Mouse (Mus musculus): Measurements from ENCODE around the gene Csnk1e. TPM values are rescaled to one million over a fixed set of nuclear protein-coding genes. Genes with fewer than 3 reads are reported as not detected.

Csnk1e gene
- polyA plus RNA-seq, 2 experiments: 83.8 to 184 TPM

- no peaks in the 10 kb centered on the region for H3K27me3 ChIP-seq (ENCODE audit: control insufficient read depth, insufficient read depth, low read length)
- peaks cover 37% of the 10 kb centered on the region for H3K36me3 ChIP-seq (ENCODE audit: control insufficient read depth, insufficient read depth, low read length)
- H3K9ac ChIP-seq (ENCODE audit: low read depth, low read length, severe bottlenecking): peak overlapping the region; percentile 98
- DNase-seq (ENCODE audit: low spot score) (no peak), ATAC-seq (ENCODE audit: low FRiP score, low read depth) (no peak)
- H3K4me2 ChIP-seq (replicated peaks; ENCODE audit: low read depth, low read length, severe bottlenecking): peak overlapping the region; percentile 85
- WGBS: 75% methylated on average over 4 of the region's 4 CpGs
- TF ChIP-seq POLR2A (IDR thresholded peaks at IDR 0.05; ENCODE audit: borderline replicate concordance, extremely low read depth, insufficient read depth, insufficient read length): no peak
- H3K4me3 ChIP-seq (replicated peaks; ENCODE audit: low read length): peak overlapping the region; percentile 97
- H3K4me1 ChIP-seq (ENCODE audit: control insufficient read depth, insufficient read depth, low read length): peaks cover 29% of the 10 kb centered on the region
- no peak overlapping the region for H3K27ac ChIP-seq (replicated peaks; ENCODE audit: low read depth, low read length)
- no peaks in the 10 kb centered on the region for H3K9me3 ChIP-seq (ENCODE audit: control insufficient read depth, low read length)
Measured at GRCm38 (mm10) chr15:79440223-79440622, 15.1 kb downstream of the Csnk1e start.

GRCm38 (mm10) chr15:79439386-79439785 lies 16.0 kb downstream of the Csnk1e start:
- H3K4me2 ChIP-seq (replicated peaks; ENCODE audit: low read depth, low read length, severe bottlenecking): peak overlapping the region; percentile 85; the same call in 1 of the 2 replicates
- 59% methylated on average over 4 of the region's 4 CpGs for WGBS
- H3K9ac ChIP-seq (ENCODE audit: low read depth, low read length, severe bottlenecking): no peak overlapping the region
- H3K4me1 ChIP-seq (ENCODE audit: control insufficient read depth, insufficient read depth, low read length): peaks cover 29% of the 10 kb centered on the region
- no peaks in the 10 kb centered on the region for H3K9me3 ChIP-seq (ENCODE audit: control insufficient read depth, low read length)
- no peak overlapping the region for H3K4me3 ChIP-seq (replicated peaks; ENCODE audit: low read length)
- DNase-seq (ENCODE audit: low spot score): no peak
- H3K36me3 ChIP-seq (ENCODE audit: control insufficient read depth, insufficient read depth, low read length): peaks cover 45% of the 10 kb centered on the region
- ATAC-seq (ENCODE audit: low FRiP score, low read depth): no peak
- no peak for TF ChIP-seq POLR2A (IDR thresholded peaks at IDR 0.05; ENCODE audit: borderline replicate concordance, extremely low read depth, insufficient read depth, insufficient read length)
- no peaks in the 10 kb centered on the region for H3K27me3 ChIP-seq (ENCODE audit: control insufficient read depth, insufficient read depth, low read length)
- no peak overlapping the region for H3K27ac ChIP-seq (replicated peaks; ENCODE audit: low read depth, low read length)

DNA sequence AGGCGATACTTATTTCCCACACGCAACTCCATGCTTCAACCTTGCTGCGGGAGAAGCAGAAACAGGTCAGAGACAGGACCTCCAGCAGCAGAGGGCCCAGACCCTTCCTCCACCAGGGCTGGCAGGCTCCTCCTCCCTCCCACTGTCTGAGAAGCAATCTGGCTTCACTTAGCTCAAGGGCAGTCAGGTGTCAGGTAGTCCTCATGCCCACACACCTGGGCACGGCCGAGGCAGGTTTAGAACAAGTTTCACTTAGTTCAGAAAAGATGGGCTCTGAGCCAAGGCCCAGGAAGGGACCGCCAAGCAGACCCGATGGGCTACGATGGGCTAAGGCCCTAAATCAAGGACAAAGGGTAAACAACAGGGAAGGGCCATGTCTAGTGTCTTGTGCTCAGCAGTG lies 16.6 kb downstream of the Csnk1e start:
- H3K27ac ChIP-seq (replicated peaks; ENCODE audit: low read depth, low read length): no peak overlapping the region
- peaks cover 29% of the 10 kb centered on the region for H3K4me1 ChIP-seq (ENCODE audit: control insufficient read depth, insufficient read depth, low read length)
- ATAC-seq (ENCODE audit: low FRiP score, low read depth) (no peak), DNase-seq (ENCODE audit: low spot score) (no peak)
- no peaks in the 10 kb centered on the region for H3K9me3 ChIP-seq (ENCODE audit: control insufficient read depth, low read length)
- H3K27me3 ChIP-seq (ENCODE audit: control insufficient read depth, insufficient read depth, low read length): no peaks in the 10 kb centered on the region
- WGBS: 63% methylated on average over 8 of the region's 8 CpGs
- H3K4me2 ChIP-seq (replicated peaks; ENCODE audit: low read depth, low read length, severe bottlenecking): no peak overlapping the region
- TF ChIP-seq POLR2A (IDR thresholded peaks at IDR 0.05; ENCODE audit: borderline replicate concordance, extremely low read depth, insufficient read depth, insufficient read length): no peak
- H3K36me3 ChIP-seq (ENCODE audit: control insufficient read depth, insufficient read depth, low read length): peaks cover 51% of the 10 kb centered on the region
- H3K9ac ChIP-seq (ENCODE audit: low read depth, low read length, severe bottlenecking): 0 out of 2 replicates have a peak overlapping the region, but pooled peaks have one; percentile 12
- no peak overlapping the region for H3K4me3 ChIP-seq (replicated peaks; ENCODE audit: low read length)

- no peak overlapping the region for H3K9ac ChIP-seq (ENCODE audit: low read depth, low read length, severe bottlenecking)
- WGBS: 74% methylated on average over 6 of the region's 6 CpGs
- peaks cover 29% of the 10 kb centered on the region for H3K4me1 ChIP-seq (ENCODE audit: control insufficient read depth, insufficient read depth, low read length)
- H3K27ac ChIP-seq (replicated peaks; ENCODE audit: low read depth, low read length): 0 out of 2 replicates have a peak overlapping the region, but pooled peaks have one; percentile 4
- H3K4me3 ChIP-seq (replicated peaks; ENCODE audit: low read length): no peak overlapping the region
- no peak for TF ChIP-seq POLR2A (IDR thresholded peaks at IDR 0.05; ENCODE audit: borderline replicate concordance, extremely low read depth, insufficient read depth, insufficient read length)
- no peaks in the 10 kb centered on the region for H3K27me3 ChIP-seq (ENCODE audit: control insufficient read depth, insufficient read depth, low read length)
- DNase-seq (ENCODE audit: low spot score) (no peak), ATAC-seq (ENCODE audit: low FRiP score, low read depth) (no peak)
- H3K4me2 ChIP-seq (replicated peaks; ENCODE audit: low read depth, low read length, severe bottlenecking): no peak overlapping the region
- no peaks in the 10 kb centered on the region for H3K9me3 ChIP-seq (ENCODE audit: control insufficient read depth, low read length)
- peaks cover 51% of the 10 kb centered on the region for H3K36me3 ChIP-seq (ENCODE audit: control insufficient read depth, insufficient read depth, low read length)
Measured at GRCm38 (mm10) chr15:79438209-79438810, 17.1 kb downstream of the Csnk1e start.

GRCm38 (mm10) chr15:79437541-79438208 lies 17.7 kb downstream of the Csnk1e start:
- Histone ChIP-seq H3K9me3 (ENCODE audit: control insufficient read depth, low read length) (no peaks in the 10 kb centered on the region), H3K9ac (ENCODE audit: low read depth, low read length, severe bottlenecking) (no peak overlapping the region), H3K27ac (replicated peaks; ENCODE audit: low read depth, low read length) (no peak overlapping the region), H3K4me3 (replicated peaks; ENCODE audit: low read length) (no peak overlapping the region), H3K36me3 (ENCODE audit: control insufficient read depth, insufficient read depth, low read length) (peaks cover 57% of the 10 kb centered on the region), H3K4me1 (ENCODE audit: control insufficient read depth, insufficient read depth, low read length) (peaks cover 27% of the 10 kb centered on the region), H3K27me3 (ENCODE audit: control insufficient read depth, insufficient read depth, low read length) (no peaks in the 10 kb centered on the region), H3K4me2 (replicated peaks; ENCODE audit: low read depth, low read length, severe bottlenecking) (no peak overlapping the region)
- ATAC-seq (ENCODE audit: low FRiP score, low read depth) (no peak), DNase-seq (ENCODE audit: low spot score) (no peak)
- TF ChIP-seq POLR2A (IDR thresholded peaks at IDR 0.05; ENCODE audit: borderline replicate concordance, extremely low read depth, insufficient read depth, insufficient read length): no peak
- WGBS: 85% methylated on average over 12 of the region's 12 CpGs
